Mouse (Mus musculus): ENCODE results near the gene Tpx2.

Tpx2 gene

GRCm38 (mm10) chr2:152820369-152820768 lies 27.4 kb upstream of the Tpx2 start:
- peak; percentile 29 for DNase-seq (ENCODE audit: extremely low spot score, low spot score)

GRCm38 (mm10) chr2:152821023-152821422 lies 26.7 kb upstream of the Tpx2 start:
- no peak for DNase-seq (ENCODE audit: extremely low spot score, low spot score)

GRCm38 (mm10) chr2:152821566-152821965 lies 26.2 kb upstream of the Tpx2 start:
- no peak for DNase-seq (ENCODE audit: extremely low spot score, low spot score)

GRCm38 (mm10) chr2:152823770-152824169 lies 24.0 kb upstream of the Tpx2 start:
- DNase-seq (ENCODE audit: extremely low spot score, low spot score) = no peak

- DNase-seq (ENCODE audit: extremely low spot score, low spot score) = no peak
Measured at GRCm38 (mm10) chr2:152824438-152825167, 23.2 kb upstream of the Tpx2 start.

- DNase-seq (ENCODE audit: extremely low spot score, low spot score) = no peak
Measured at GRCm38 (mm10) chr2:152825168-152825697, 22.5 kb upstream of the Tpx2 start.

- no peak for DNase-seq (ENCODE audit: extremely low spot score, low spot score)
Measured at GRCm38 (mm10) chr2:152825713-152826112, 22.1 kb upstream of the Tpx2 start.

- DNase-seq (ENCODE audit: extremely low spot score, low spot score) = no peak
Measured at GRCm38 (mm10) chr2:152826481-152826880, 21.3 kb upstream of the Tpx2 start.

- DNase-seq (ENCODE audit: extremely low spot score, low spot score) = no peak
Measured at GRCm38 (mm10) chr2:152827321-152828010, 20.3 kb upstream of the Tpx2 start.

GRCm38 (mm10) chr2:152828011-152828370 lies 19.8 kb upstream of the Tpx2 start:
- no peak for DNase-seq (ENCODE audit: extremely low spot score, low spot score)

- no peak for DNase-seq (ENCODE audit: extremely low spot score, low spot score)
Measured at GRCm38 (mm10) chr2:152828532-152828931, 19.2 kb upstream of the Tpx2 start.

GRCm38 (mm10) chr2:152829367-152829881 lies 18.3 kb upstream of the Tpx2 start:
- DNase-seq (ENCODE audit: extremely low spot score, low spot score) = no peak

GRCm38 (mm10) chr2:152830021-152830921 lies 17.5 kb upstream of the Tpx2 start:
- peak; percentile 78 for DNase-seq (ENCODE audit: extremely low spot score, low spot score)

- peak; percentile 99 for DNase-seq (ENCODE audit: extremely low spot score, low spot score)
Measured at GRCm38 (mm10) chr2:152831019-152831878, 16.5 kb upstream of the Tpx2 start, which contains the start of gene Bcl2l1. Gene Bcl2l1, minus strand, starts transcription at chr2:152831728.

GRCm38 (mm10) chr2:152839256-152839655 lies 8.5 kb upstream of the Tpx2 start:
- DNase-seq (ENCODE audit: extremely low spot score, low spot score) = no peak

GRCm38 (mm10) chr2:152842741-152843140 lies 5.0 kb upstream of the Tpx2 start:
- DNase-seq (ENCODE audit: extremely low spot score, low spot score) = no peak

GRCm38 (mm10) chr2:152847057-152847814 lies 528 bp upstream of the Tpx2 start:
- no peak for DNase-seq (ENCODE audit: extremely low spot score, low spot score)

GRCm38 (mm10) chr2:152848466-152848865 lies 702 bp downstream of the Tpx2 start:
- DNase-seq (ENCODE audit: extremely low spot score, low spot score) = no peak

GRCm38 (mm10) chr2:152859501-152859900 lies 11.7 kb downstream of the Tpx2 start:
- DNase-seq (ENCODE audit: extremely low spot score, low spot score) = no peak

GRCm38 (mm10) chr2:152861891-152862290 lies 14.1 kb downstream of the Tpx2 start:
- no peak for DNase-seq (ENCODE audit: extremely low spot score, low spot score)

All from neural tube, embryonic 10.5 days (tissue).